Mouse (Mus musculus) hindbrain, embryonic 15.5 days (tissue): ENCODE results near the gene Med19. TPM values are rescaled to one million over a fixed set of nuclear protein-coding genes. Genes with fewer than 3 reads are reported as not detected.
"Not testable (repeated sequence)": the region's sequence is repeated elsewhere in the genome, so short reads cannot be mapped to it uniquely, and the experiment has no call there.

Source experiments
- ATAC-seq: fragments of 200-750 bp; cut with Nextera tagmentation; 2 replicates; pipeline ENCODE4 v1.8.0; 2017; ENCODE audit warnings: low read depth, moderate number of reproducible peaks, moderate TSS enrichment; ENCODE audit not compliant: low FRiP score
- H3K27ac ChIP-seq: fragments of 300-500 bp; sonication (generic); replicated peaks from 2 replicates; pipeline ENCODE4 v1.5.1; 2015; ENCODE audit warnings: mild to moderate bottlenecking, inconsistent platforms
- H3K27me3 ChIP-seq: fragments of 300-500 bp; sonication (generic); 2 replicates; pipeline ENCODE4 v1.6.1; 2015; ENCODE audit warnings: control low read depth, inconsistent platforms
- H3K36me3 ChIP-seq: fragments of 300-500 bp; sonication (generic); 2 replicates; pipeline ENCODE4 v1.6.1; 2015; ENCODE audit warnings: control low read depth, inconsistent platforms
- H3K4me1 ChIP-seq: fragments of 300-500 bp; sonication (generic); replicated peaks from 2 replicates; pipeline ENCODE4 v1.6.1; 2015; ENCODE audit warnings: control low read depth, inconsistent platforms
- H3K4me2 ChIP-seq: fragments of 300-500 bp; sonication (generic); 2 replicates; pipeline ENCODE4 v1.6.1; 2015; ENCODE audit warnings: moderate library complexity, mild to moderate bottlenecking, inconsistent platforms
- H3K4me3 ChIP-seq: fragments of 300-500 bp; sonication (generic); 2 replicates; pipeline ENCODE4 v1.5.1; 2015; ENCODE audit warnings: mild to moderate bottlenecking, inconsistent platforms
- H3K9ac ChIP-seq: fragments of 300-500 bp; sonication (generic); 2 replicates; pipeline ENCODE4 v1.6.1; 2015; ENCODE audit warnings: inconsistent platforms
- H3K9me3 ChIP-seq: fragments of 300-500 bp; sonication (generic); 2 replicates; pipeline ENCODE4 v1.6.1; 2016; ENCODE audit warnings: control low read depth, inconsistent platforms
- WGBS: fragments of 180-500 bp; shearing (Covaris S2); methylation state at CpG from one replicate; pipeline ENCODE4 v1.1.7; 2015; 5-methylcytosine and 5-hydroxymethylcytosine counted together
- polyA plus RNA-seq: library from polyadenylated mRNA; unstranded; fragments of >200 nt; fragmentation: Nextera tagmentation; extraction: Ambion mirVana; gene quantifications from 2 replicates; pipeline ENCODE4 v1.2.1, GENCODE M21; 2015

The Med19 gene
- polyA plus RNA-seq, 1 experiment from 2014 or later, result 53.4 TPM

- ATAC-seq, H3K4me3 ChIP-seq, H3K27me3 ChIP-seq, H3K9me3 ChIP-seq, H3K9ac ChIP-seq, H3K27ac ChIP-seq: not testable (repeated sequence)
- H3K4me1 ChIP-seq, result peaks cover 30% of the 10 kb centered on the region
- H3K36me3 ChIP-seq, result peaks cover 11% of the 10 kb centered on the region; the same call in 1 of the 2 replicates
- WGBS, result 87% methylated on average over 5 of the region's 5 CpGs
- peak overlapping the region; percentile 84 for H3K4me2 ChIP-seq
Observed at GRCm38 (mm10) chr2:84728191-84728590, 50.0 kb downstream of the Med19 start.

- Histone ChIP-seq H3K4me2 (no peak overlapping the region), H3K36me3 (no peaks in the 10 kb centered on the region), H3K4me3 (no peak overlapping the region), H3K9me3 (no peaks in the 10 kb centered on the region), H3K4me1 (peaks cover 34% of the 10 kb centered on the region), H3K9ac (no peak overlapping the region), H3K27me3 (no peaks in the 10 kb centered on the region), H3K27ac (no peak overlapping the region)
- no peak for ATAC-seq
- 77% methylated on average over 3 of the region's 3 CpGs for WGBS
Observed at GRCm38 (mm10) chr2:84731206-84731605, 53.0 kb downstream of the Med19 start.

GRCm38 (mm10) chr2:84732394-84732793 is 54.2 kb downstream of the Med19 start:
- H3K36me3 ChIP-seq, result no peaks in the 10 kb centered on the region
- no peaks in the 10 kb centered on the region for H3K9me3 ChIP-seq
- H3K27me3 ChIP-seq, result no peaks in the 10 kb centered on the region
- no peak overlapping the region for H3K27ac ChIP-seq
- ATAC-seq, result no peak
- peaks cover 41% of the 10 kb centered on the region for H3K4me1 ChIP-seq
- WGBS, result 79% methylated on average over 1 of the region's 1 CpGs
- H3K9ac ChIP-seq, result no peak overlapping the region
- H3K4me3 ChIP-seq, result no peak overlapping the region
- H3K4me2 ChIP-seq, result no peak overlapping the region

- Histone ChIP-seq H3K4me2 (peak within 1 kb of the TSS; percentile 67), H3K4me3 (peak within 1 kb of the TSS; percentile 66), H3K9ac (peak within 1 kb of the TSS; percentile 83), H3K9me3 (no peaks in the 10 kb centered on the region), H3K27ac (peak within 1 kb of the TSS; percentile 87), H3K4me1 (peaks cover 52% of the 10 kb centered on the region), H3K27me3 (no peaks in the 10 kb centered on the region), H3K36me3 (no peaks in the 10 kb centered on the region)
- ATAC-seq, result peak; percentile 82
- 3% methylated on average over 8 of the region's 8 CpGs for WGBS
Observed at GRCm38 (mm10) chr2:84733579-84734300, 55.5 kb downstream of the Med19 start, which contains the start of gene Ypel4. Ypel4 (plus strand) TSS chr2:84734058.

- H3K4me1 ChIP-seq, result peaks cover 57% of the 10 kb centered on the region
- WGBS, result 0% methylated on average over 11 of the region's 11 CpGs
Observed at GRCm38 (mm10) chr2:84734351-84734864, 56.2 kb downstream of the Med19 start.

GRCm38 (mm10) chr2:84734919-84735318 is 56.7 kb downstream of the Med19 start:
- peaks cover 62% of the 10 kb centered on the region for H3K4me1 ChIP-seq
- WGBS, result 0% methylated on average over 2 of the region's 2 CpGs

More at GRCm38 (mm10) chr2:84734351-84734864, 56.2 kb downstream of the Med19 start:
- Histone ChIP-seq H3K4me3 (peak overlapping the region; percentile 66), H3K4me2 (peak overlapping the region; percentile 67), H3K9ac (peak overlapping the region; percentile 83), H3K36me3 (no peaks in the 10 kb centered on the region), H3K9me3 (no peaks in the 10 kb centered on the region), H3K27me3 (no peaks in the 10 kb centered on the region), H3K27ac (peak overlapping the region; percentile 87)
- ATAC-seq, result peak; percentile 56

GRCm38 (mm10) chr2:84735346-84735920 is 57.2 kb downstream of the Med19 start:
- Histone ChIP-seq H3K36me3 (no peaks in the 10 kb centered on the region), H3K27me3 (no peaks in the 10 kb centered on the region), H3K27ac (peak overlapping the region; percentile 87; the same call in 1 of the 2 replicates), H3K9ac (peak overlapping the region; percentile 83), H3K4me2 (peak overlapping the region; percentile 67), H3K4me3 (peak overlapping the region; percentile 66), H3K9me3 (no peaks in the 10 kb centered on the region), H3K4me1 (peaks cover 66% of the 10 kb centered on the region)
- 15% methylated on average over 7 of the region's 7 CpGs for WGBS
- no peak for ATAC-seq

More at GRCm38 (mm10) chr2:84734919-84735318, 56.7 kb downstream of the Med19 start:
- Histone ChIP-seq H3K9me3 (no peaks in the 10 kb centered on the region), H3K9ac (peak overlapping the region; percentile 83), H3K4me3 (peak overlapping the region; percentile 66), H3K27me3 (no peaks in the 10 kb centered on the region), H3K4me2 (peak overlapping the region; percentile 67), H3K27ac (peak overlapping the region; percentile 87), H3K36me3 (no peaks in the 10 kb centered on the region)
- no peak for ATAC-seq

GRCm38 (mm10) chr2:84736312-84737161 is 58.3 kb downstream of the Med19 start:
- ATAC-seq, result no peak
- Histone ChIP-seq H3K36me3 (no peaks in the 10 kb centered on the region), H3K4me1 (peaks cover 77% of the 10 kb centered on the region), H3K4me2 (peak overlapping the region; percentile 67), H3K27me3 (no peaks in the 10 kb centered on the region), H3K27ac (no peak overlapping the region), H3K9ac (peak overlapping the region; percentile 32; the same call in 1 of the 2 replicates), H3K9me3 (no peaks in the 10 kb centered on the region), H3K4me3 (peak overlapping the region; percentile 66)
- 4% methylated on average over 27 of the region's 27 CpGs for WGBS

- no peak for ATAC-seq
- Histone ChIP-seq H3K4me2 (peak overlapping the region; percentile 67), H3K9me3 (no peaks in the 10 kb centered on the region), H3K4me1 (peaks cover 87% of the 10 kb centered on the region), H3K27me3 (no peaks in the 10 kb centered on the region), H3K4me3 (no peak overlapping the region; the same call in 1 of the 2 replicates), H3K36me3 (no peaks in the 10 kb centered on the region), H3K9ac (no peak overlapping the region), H3K27ac (peak overlapping the region; percentile 53)
- 6% methylated on average over 8 of the region's 8 CpGs for WGBS
Observed at GRCm38 (mm10) chr2:84737451-84737925, 59.3 kb downstream of the Med19 start.
